Mouse (Mus musculus) CH12.LX (cell line): ENCODE measurements around the gene Cyth3. TPM values are rescaled to one million over a fixed set of nuclear protein-coding genes. Genes with fewer than 3 reads are reported as not detected.

Experiments
- DNase-seq: peaks from one replicate; pipeline ENCODE4 v3.0.0-alpha.2; 2013; ENCODE audit errors: extremely low read depth
- H3K27ac ChIP-seq: 2 replicates; pipeline ENCODE4 v1.5.1; 2012; ENCODE audit warnings: low read depth, mild to moderate bottlenecking, control low read depth, moderate library complexity; ENCODE audit not compliant: insufficient read depth
- H3K27me3 ChIP-seq: replicated peaks from 2 replicates; pipeline ENCODE3; 2012; ENCODE audit warnings: inconsistent platforms
- H3K36me3 ChIP-seq, 2 experiments: replicated peaks in 1 of 2; 2 replicates each; pipeline versions ENCODE3 to v1.6.1; 2012; ENCODE audit warnings: inconsistent platforms in 1 of 2, low read length in 1 of 2, mild to moderate bottlenecking in 1 of 2, mixed read lengths in 1 of 2, moderate library complexity in 1 of 2; ENCODE audit not compliant: control insufficient read depth in 1 of 2, insufficient read depth in 1 of 2
- H3K4me1 ChIP-seq, 2 experiments: 2 replicates each; pipeline ENCODE4 v1.6.1; 2012; ENCODE audit warnings: inconsistent platforms in 1 of 2, moderate library complexity in 1 of 2; ENCODE audit not compliant: insufficient read depth in 2 of 2, control insufficient read depth in 1 of 2
- H3K4me2 ChIP-seq: 2 replicates; pipeline ENCODE4 v1.6.1; 2012; ENCODE audit warnings: low read depth, mild to moderate bottlenecking, control low read depth; ENCODE audit not compliant: poor library complexity, insufficient read depth, severe bottlenecking
- H3K4me3 ChIP-seq, 3 experiments: fragments of 150-350 bp in 1 of 3; sonication (generic) in 1 of 3; replicated peaks in 1 of 3; 2 replicates each; pipeline versions ENCODE3 to v1.5.1; 2011 to 2012; ENCODE audit warnings: low read depth in 2 of 3, low read length in 2 of 3, mild to moderate bottlenecking in 2 of 3, moderate library complexity in 2 of 3, control low read depth in 1 of 3, improper control_type of control experiment in 1 of 3, inconsistent platforms in 1 of 3, mixed read lengths in 1 of 3; ENCODE audit not compliant: poor library complexity in 1 of 3
- H3K79me2 ChIP-seq: replicated peaks from 2 replicates; pipeline ENCODE4 v1.6.1; 2012; ENCODE audit warnings: mild to moderate bottlenecking, moderate library complexity; ENCODE audit not compliant: control insufficient read depth, poor library complexity, insufficient read depth, severe bottlenecking; ENCODE audit errors: extremely low read depth
- H3K9ac ChIP-seq: 2 replicates; pipeline ENCODE4 v1.6.1; 2012; ENCODE audit warnings: low read depth, mild to moderate bottlenecking, control low read depth, moderate library complexity; ENCODE audit not compliant: insufficient read depth
- H3K9me3 ChIP-seq: replicated peaks from 2 replicates; pipeline ENCODE3; 2012; ENCODE audit warnings: low read length, inconsistent platforms, mixed read lengths
- BHLHE40 ChIP-seq: IDR thresholded peaks from 2 replicates; pipeline ENCODE4 v1.6.1; 2011; ENCODE audit warnings: mild to moderate bottlenecking, low read depth, low read length, improper control_type of control experiment
- CHD2 ChIP-seq: IDR thresholded peaks from 2 replicates; pipeline ENCODE4 v1.6.1; 2011; ENCODE audit warnings: low read length, improper control_type of control experiment
- E2F4 ChIP-seq: IDR thresholded peaks from 2 replicates; pipeline ENCODE4 v1.6.1; 2011; ENCODE audit warnings: low read depth, low read length, improper control_type of control experiment; ENCODE audit not compliant: insufficient replicate concordance
- ELF1 ChIP-seq: IDR thresholded peaks from 2 replicates; pipeline ENCODE4 v1.6.1; 2014; ENCODE audit warnings: low read depth, mild to moderate bottlenecking, inconsistent platforms, low read length, improper control_type of control experiment
- EP300 ChIP-seq: IDR thresholded peaks from 2 replicates; pipeline ENCODE4 v1.6.1; 2011; ENCODE audit warnings: low read length, improper control_type of control experiment
- GABPA ChIP-seq: IDR thresholded peaks from 2 replicates; pipeline ENCODE4 v1.6.1; 2012; ENCODE audit warnings: low read depth, low read length, improper control_type of control experiment, inconsistent platforms; ENCODE audit not compliant: insufficient replicate concordance
- MAZ ChIP-seq: IDR thresholded peaks from 2 replicates; pipeline ENCODE4 v1.6.1; 2012; ENCODE audit warnings: low read depth, mild to moderate bottlenecking, inconsistent platforms, low read length, improper control_type of control experiment, moderate library complexity
- MEF2A ChIP-seq: IDR thresholded peaks from 2 replicates; pipeline ENCODE4 v1.6.1; 2014; ENCODE audit warnings: low read depth, mild to moderate bottlenecking, inconsistent platforms, low read length, improper control_type of control experiment, borderline replicate concordance
- MXI1 ChIP-seq: IDR thresholded peaks from 2 replicates; pipeline ENCODE4 v1.6.1; 2011; ENCODE audit warnings: mild to moderate bottlenecking, low read depth, low read length, improper control_type of control experiment
- PAX5 ChIP-seq: IDR thresholded peaks from 2 replicates; pipeline ENCODE4 v1.6.1; 2012; ENCODE audit warnings: low read length, inconsistent platforms, mixed read lengths
- POLR2A ChIP-seq: IDR thresholded peaks from 2 replicates; pipeline ENCODE4 v1.6.1; 2011; ENCODE audit warnings: low read depth, mild to moderate bottlenecking, improper control_type of control experiment, low read length
- POLR2AphosphoS2 ChIP-seq: IDR thresholded peaks from 2 replicates; pipeline ENCODE4 v1.6.1; 2011; ENCODE audit warnings: low read depth, low read length, improper control_type of control experiment
- SIN3A ChIP-seq: IDR thresholded peaks from 2 replicates; pipeline ENCODE4 v1.6.1; 2012; ENCODE audit warnings: low read length, improper control_type of control experiment, inconsistent platforms
- UBTF ChIP-seq: IDR thresholded peaks from 2 replicates; pipeline ENCODE4 v1.6.1; 2012; ENCODE audit warnings: low read depth, mild to moderate bottlenecking, inconsistent platforms, low read length, improper control_type of control experiment, moderate library complexity
- ZC3H11A ChIP-seq: IDR thresholded peaks from 2 replicates; pipeline ENCODE4 v1.6.1; 2012; ENCODE audit warnings: low read depth, mild to moderate bottlenecking, inconsistent platforms, low read length, improper control_type of control experiment
- ZNF384 ChIP-seq: IDR thresholded peaks from 2 replicates; pipeline ENCODE4 v1.6.1; 2012; ENCODE audit warnings: low read depth, low read length, improper control_type of control experiment, inconsistent platforms
- dilution Hi-C: fragments of 300-500 bp; cut with MboI; formaldehyde crosslinking; loops from 2 replicates; pipeline ENCODE4 v1.14.3; 2020; ENCODE audit warnings: low sequenced_read_pairs; ENCODE audit not compliant: extremely low pct_unique_long_range_greater_than_20kb, extremely low pct_ligation_motif_present
- in situ Hi-C: fragments of 300-500 bp; cut with MboI; formaldehyde crosslinking; loops from 3 replicates; pipeline ENCODE4 v1.14.3; 2019; ENCODE audit warnings: low sequenced_read_pairs, low pct_ligation_motif_present, low pct_unique_long_range_greater_than_20kb, mixed read lengths
- polyA plus RNA-seq: library from polyadenylated mRNA; unstranded; fragments of >175 nt; gene quantifications from 2 replicates; pipeline ENCODE4 v1.2.1, GENCODE M21; 2012; ENCODE audit warnings: low read depth; ENCODE audit not compliant: insufficient read length
- total RNA-seq, 2 experiments: library from RNA; depleted of rRNA; stranded (reverse); fragments of 300-350 nt in 1 of 2; fragments of >200 nt in 1 of 2; gene quantifications; 2 replicates each; pipeline ENCODE4 v1.2.3; 2012 to 2014

Gene Cyth3
- total and polyA plus RNA-seq, 3 experiments, result 3.3 to 5.4 (median 4.8) TPM

- dilution Hi-C loops (no loop called here), in situ Hi-C loops (no loop called here)
- H3K27ac ChIP-seq, result no peak overlapping the region
- H3K36me3 ChIP-seq, result no peaks in the 10 kb centered on the region
- H3K79me2 ChIP-seq, result no peaks in the 10 kb centered on the region
- DNase-seq, result no peak
- no peak overlapping the region for H3K4me3 ChIP-seq
- no peak overlapping the region for H3K9ac ChIP-seq
- H3K4me1 ChIP-seq, result peaks cover 9 to 14% of the 10 kb centered on the region in 2 experiments
- no peaks in the 10 kb centered on the region for H3K27me3 ChIP-seq
- H3K4me2 ChIP-seq, result no peak overlapping the region
- TF ChIP-seq PAX5 (no peak), UBTF (no peak), POLR2A (no peak), ZC3H11A (no peak), E2F4 (no peak), MXI1 (no peak), BHLHE40 (no peak)
- peaks cover 5% of the 10 kb centered on the region for H3K9me3 ChIP-seq
These were observed 12.4 kb downstream of the Cyth3 start for GRCm38 (mm10) chr5:143634550-143635112.

- TF ChIP-seq UBTF, result no peak
- no peak for TF ChIP-seq POLR2AphosphoS2
- no peak for TF ChIP-seq ZNF384
- no peak for TF ChIP-seq GABPA
- no peak for TF ChIP-seq EP300
- no peak for TF ChIP-seq CHD2
- no peak for TF ChIP-seq ELF1
- no peak for TF ChIP-seq MAZ
- TF ChIP-seq MEF2A, result no peak
- no peak for TF ChIP-seq SIN3A
- Histone ChIP-seq H3K27ac (no peak overlapping the region), H3K9ac (no peak overlapping the region)
These were observed 13.1 kb downstream of the Cyth3 start for GRCm38 (mm10) chr5:143635358-143635757.

More at GRCm38 (mm10) chr5:143635358-143635757, 13.1 kb downstream of the Cyth3 start:
- DNase-seq, result no peak
- H3K36me3 ChIP-seq, result no peaks in the 10 kb centered on the region
- no peaks in the 10 kb centered on the region for H3K27me3 ChIP-seq
- dilution Hi-C loops (no loop called here), in situ Hi-C loops (no loop called here)
- H3K79me2 ChIP-seq, result no peaks in the 10 kb centered on the region
- no peak overlapping the region for H3K4me2 ChIP-seq
- peaks cover 9 to 14% of the 10 kb centered on the region in 2 experiments for H3K4me1 ChIP-seq
- H3K9me3 ChIP-seq, result peaks cover 3% of the 10 kb centered on the region
- H3K4me3 ChIP-seq, result no peak overlapping the region
